ENCODE assay signal across 31 mouse cellular contexts in genomic region chr13:58280528-58280927, GRCm38 (mm10).
"Had no signal": no experiment of that assay in that cellular context is flagged by ENCODE, and none has a peak within 500 bp of the region (broad histone marks: within the 10 kb centered on the region; RNA-seq: fewer than 3 reads in every experiment).

No protein-coding gene starts in this region.

- H3K9me3 ChIP-seq: limb, embryonic 10.5 days; limb, embryonic 12.5 days; limb, embryonic 13.5 days; limb, embryonic 15.5 days; liver, embryonic 12.5 days; liver, embryonic 13.5 days; liver, embryonic 15.5 days; lung, embryonic 15.5 days; midbrain, embryonic 10.5 days; midbrain, embryonic 12.5 days; midbrain, embryonic 13.5 days; midbrain, embryonic 15.5 days had no signal

- ATAC-seq: liver, embryonic 12.5 days; liver, postnatal 0 days; lung, postnatal 0 days; midbrain, embryonic 13.5 days; midbrain, embryonic 15.5 days; midbrain, embryonic 16.5 days had no signal

- H3K9ac ChIP-seq: limb, embryonic 12.5 days; limb, embryonic 13.5 days; limb, embryonic 15.5 days; liver, embryonic 12.5 days; liver, embryonic 13.5 days; liver, embryonic 14.5 days; liver, embryonic 15.5 days; liver, postnatal 0 days; lung, embryonic 14.5 days; lung, embryonic 15.5 days; midbrain, embryonic 12.5 days; midbrain, embryonic 13.5 days; midbrain, embryonic 15.5 days had no signal

- H3K27ac ChIP-seq: limb, embryonic 10.5 days; limb, embryonic 12.5 days; limb, embryonic 13.5 days; limb, embryonic 15.5 days; liver, embryonic 12.5 days; liver, embryonic 13.5 days; liver, embryonic 14.5 days; liver, embryonic 15.5 days; lung, embryonic 15.5 days; macrophage; midbrain, embryonic 10.5 days; midbrain, embryonic 12.5 days; midbrain, embryonic 13.5 days; midbrain, embryonic 15.5 days had no signal

- H3K4me1 ChIP-seq: limb, embryonic 10.5 days; limb, embryonic 12.5 days; limb, embryonic 15.5 days; liver, embryonic 13.5 days; liver, embryonic 15.5 days; lung, embryonic 15.5 days; megakaryocyte, embryonic 14.5 days; midbrain, embryonic 15.5 days had no signal

- H3K4me2 ChIP-seq: limb, embryonic 12.5 days; limb, embryonic 13.5 days; limb, embryonic 15.5 days; liver, embryonic 11.5 days; liver, embryonic 12.5 days; liver, embryonic 13.5 days; liver, embryonic 15.5 days; lung, embryonic 14.5 days; lung, embryonic 15.5 days; midbrain, embryonic 11.5 days; midbrain, embryonic 12.5 days; midbrain, embryonic 13.5 days; midbrain, embryonic 15.5 days had no signal

- DNase-seq: left cerebral cortex, postnatal 4 days; liver; liver, embryonic 13.5 days; liver, postnatal 0 days; lung, adult 18-20 months; lung, adult 2 months; lung, embryonic 14.5 days; lung, postnatal 10 days; lung, postnatal 14 days; lung, postnatal 36 days; lung, postnatal 4 days; midbrain, embryonic 14.5 days had no signal

- H3K36me3 ChIP-seq: limb, embryonic 10.5 days; limb, embryonic 12.5 days; limb, embryonic 13.5 days; limb, embryonic 15.5 days; liver, embryonic 12.5 days; liver, embryonic 13.5 days; liver, embryonic 15.5 days; lung, embryonic 15.5 days; midbrain, embryonic 10.5 days; midbrain, embryonic 12.5 days; midbrain, embryonic 13.5 days; midbrain, embryonic 15.5 days had no signal

- H3K4me3 ChIP-seq: limb, embryonic 10.5 days; limb, embryonic 12.5 days; limb, embryonic 13.5 days; limb, embryonic 15.5 days; liver, embryonic 12.5 days; liver, embryonic 13.5 days; liver, embryonic 15.5 days; lung, embryonic 15.5 days; megakaryocyte, embryonic 14.5 days; midbrain, embryonic 10.5 days; midbrain, embryonic 12.5 days; midbrain, embryonic 13.5 days; midbrain, embryonic 15.5 days; myocyte had no signal

- H3K27me3 ChIP-seq: limb, embryonic 15.5 days; lung, embryonic 15.5 days; midbrain, embryonic 15.5 days had no signal
